Mouse (Mus musculus): ENCODE data around the gene Hic1. TPM values are rescaled to one million over a fixed set of nuclear protein-coding genes. Genes with fewer than 3 reads are reported as not detected.

Hic1 gene
- polyA plus RNA-seq, 1 experiment from 2014 or later: 16.2 TPM

GRCm38 (mm10) chr11:75204472-75204871 lies 35.2 kb upstream of the Hic1 start:
- Histone ChIP-seq H3K4me1 (ENCODE audit: insufficient read depth, low read length) (peaks cover 18% of the 10 kb centered on the region), H3K4me3 (ENCODE audit: low read length) (no peak overlapping the region), H3K4me2 (replicated peaks; ENCODE audit: low read depth, low read length) (no peak overlapping the region), H3K27ac (ENCODE audit: low read length) (no peak overlapping the region), H3K9ac (replicated peaks; ENCODE audit: low read length) (0 out of 2 replicates have a peak overlapping the region, but pooled peaks have one; percentile 31), H3K9me3 (ENCODE audit: low read length) (no peaks in the 10 kb centered on the region), H3K36me3 (ENCODE audit: insufficient read depth, low read length) (no peaks in the 10 kb centered on the region), H3K27me3 (ENCODE audit: insufficient read depth, low read length) (0 out of 2 replicates have a peak, but pooled peaks cover 3% of the 10 kb centered on the region)
- no peak for ATAC-seq (ENCODE audit: low FRiP score, low TSS enrichment)
- 44% methylated on average over 9 of the region's 9 CpGs for WGBS

GRCm38 (mm10) chr11:75203926-75204325 lies 34.6 kb upstream of the Hic1 start:
- peaks cover 18% of the 10 kb centered on the region for H3K4me1 ChIP-seq (ENCODE audit: insufficient read depth, low read length)
- no peaks in the 10 kb centered on the region for H3K36me3 ChIP-seq (ENCODE audit: insufficient read depth, low read length)
- no peak overlapping the region for H3K9ac ChIP-seq (replicated peaks; ENCODE audit: low read length)
- no peak overlapping the region for H3K4me3 ChIP-seq (ENCODE audit: low read length)
- H3K27me3 ChIP-seq (ENCODE audit: insufficient read depth, low read length): 0 out of 2 replicates have a peak, but pooled peaks cover 3% of the 10 kb centered on the region
- no peak for ATAC-seq (ENCODE audit: low FRiP score, low TSS enrichment)
- no peaks in the 10 kb centered on the region for H3K9me3 ChIP-seq (ENCODE audit: low read length)
- no peak overlapping the region for H3K27ac ChIP-seq (ENCODE audit: low read length)
- H3K4me2 ChIP-seq (replicated peaks; ENCODE audit: low read depth, low read length): no peak overlapping the region
- WGBS: 79% methylated on average over 4 of the region's 4 CpGs

GRCm38 (mm10) chr11:75201721-75202120 lies 32.4 kb upstream of the Hic1 start:
- Histone ChIP-seq H3K4me3 (ENCODE audit: low read length) (no peak overlapping the region), H3K4me2 (replicated peaks; ENCODE audit: low read depth, low read length) (no peak overlapping the region), H3K27ac (ENCODE audit: low read length) (no peak overlapping the region), H3K9ac (replicated peaks; ENCODE audit: low read length) (no peak overlapping the region), H3K9me3 (ENCODE audit: low read length) (no peaks in the 10 kb centered on the region), H3K4me1 (ENCODE audit: insufficient read depth, low read length) (peaks cover 18% of the 10 kb centered on the region), H3K36me3 (ENCODE audit: insufficient read depth, low read length) (no peaks in the 10 kb centered on the region), H3K27me3 (ENCODE audit: insufficient read depth, low read length) (peaks cover 17% of the 10 kb centered on the region; the same call in 1 of the 2 replicates)
- no peak for ATAC-seq (ENCODE audit: low FRiP score, low TSS enrichment)
- WGBS: 42% methylated on average over 8 of the region's 8 CpGs

- 86% methylated on average over 12 of the region's 12 CpGs for WGBS
- ATAC-seq (ENCODE audit: low FRiP score, low TSS enrichment): no peak
- H3K4me1 ChIP-seq (ENCODE audit: insufficient read depth, low read length): peaks cover 18% of the 10 kb centered on the region
These were observed 31.6 kb upstream of the Hic1 start for GRCm38 (mm10) chr11:75200935-75201334.

GRCm38 (mm10) chr11:75199951-75200350 lies 30.6 kb upstream of the Hic1 start:
- Histone ChIP-seq H3K4me2 (replicated peaks; ENCODE audit: low read depth, low read length) (no peak overlapping the region), H3K4me3 (ENCODE audit: low read length) (no peak overlapping the region), H3K27me3 (ENCODE audit: insufficient read depth, low read length) (peaks cover 35% of the 10 kb centered on the region), H3K36me3 (ENCODE audit: insufficient read depth, low read length) (no peaks in the 10 kb centered on the region), H3K9me3 (ENCODE audit: low read length) (no peaks in the 10 kb centered on the region), H3K4me1 (ENCODE audit: insufficient read depth, low read length) (peaks cover 23% of the 10 kb centered on the region), H3K27ac (ENCODE audit: low read length) (no peak overlapping the region), H3K9ac (replicated peaks; ENCODE audit: low read length) (no peak overlapping the region)
- no peak for ATAC-seq (ENCODE audit: low FRiP score, low TSS enrichment)
- 75% methylated on average over 5 of the region's 5 CpGs for WGBS

More at GRCm38 (mm10) chr11:75200935-75201334, 31.6 kb upstream of the Hic1 start:
- Histone ChIP-seq H3K9ac (replicated peaks; ENCODE audit: low read length) (no peak overlapping the region), H3K27ac (ENCODE audit: low read length) (no peak overlapping the region), H3K9me3 (ENCODE audit: low read length) (no peaks in the 10 kb centered on the region), H3K4me3 (ENCODE audit: low read length) (no peak overlapping the region), H3K4me2 (replicated peaks; ENCODE audit: low read depth, low read length) (no peak overlapping the region), H3K27me3 (ENCODE audit: insufficient read depth, low read length) (peaks cover 25% of the 10 kb centered on the region), H3K36me3 (ENCODE audit: insufficient read depth, low read length) (no peaks in the 10 kb centered on the region)

GRCm38 (mm10) chr11:75198792-75199191 lies 29.5 kb upstream of the Hic1 start:
- Histone ChIP-seq H3K27me3 (ENCODE audit: insufficient read depth, low read length) (peaks cover 46% of the 10 kb centered on the region), H3K4me2 (replicated peaks; ENCODE audit: low read depth, low read length) (no peak overlapping the region), H3K9me3 (ENCODE audit: low read length) (no peaks in the 10 kb centered on the region), H3K4me1 (ENCODE audit: insufficient read depth, low read length) (peaks cover 30% of the 10 kb centered on the region), H3K36me3 (ENCODE audit: insufficient read depth, low read length) (no peaks in the 10 kb centered on the region), H3K4me3 (ENCODE audit: low read length) (no peak overlapping the region), H3K27ac (ENCODE audit: low read length) (no peak overlapping the region), H3K9ac (replicated peaks; ENCODE audit: low read length) (no peak overlapping the region)
- WGBS: 64% methylated on average over 4 of the region's 4 CpGs
- no peak for ATAC-seq (ENCODE audit: low FRiP score, low TSS enrichment)

- H3K27ac ChIP-seq (ENCODE audit: low read length): no peak overlapping the region
- H3K9me3 ChIP-seq (ENCODE audit: low read length): no peaks in the 10 kb centered on the region
- peaks cover 55% of the 10 kb centered on the region for H3K27me3 ChIP-seq (ENCODE audit: insufficient read depth, low read length)
- no peak overlapping the region for H3K4me3 ChIP-seq (ENCODE audit: low read length)
- H3K4me1 ChIP-seq (ENCODE audit: insufficient read depth, low read length): peaks cover 38% of the 10 kb centered on the region
- WGBS: 44% methylated on average over 7 of the region's 7 CpGs
- no peak overlapping the region for H3K9ac ChIP-seq (replicated peaks; ENCODE audit: low read length)
- no peak for ATAC-seq (ENCODE audit: low FRiP score, low TSS enrichment)
- H3K4me2 ChIP-seq (replicated peaks; ENCODE audit: low read depth, low read length): no peak overlapping the region
- H3K36me3 ChIP-seq (ENCODE audit: insufficient read depth, low read length): no peaks in the 10 kb centered on the region
These were observed 28.6 kb upstream of the Hic1 start for GRCm38 (mm10) chr11:75197956-75198355.

GRCm38 (mm10) chr11:75196131-75196530 lies 26.8 kb upstream of the Hic1 start:
- no peak for ATAC-seq (ENCODE audit: low FRiP score, low TSS enrichment)
- Histone ChIP-seq H3K9ac (replicated peaks; ENCODE audit: low read length) (no peak overlapping the region), H3K4me2 (replicated peaks; ENCODE audit: low read depth, low read length) (no peak overlapping the region), H3K4me3 (ENCODE audit: low read length) (no peak overlapping the region), H3K4me1 (ENCODE audit: insufficient read depth, low read length) (peaks cover 30% of the 10 kb centered on the region), H3K36me3 (ENCODE audit: insufficient read depth, low read length) (no peaks in the 10 kb centered on the region), H3K27me3 (ENCODE audit: insufficient read depth, low read length) (peaks cover 62% of the 10 kb centered on the region), H3K9me3 (ENCODE audit: low read length) (no peaks in the 10 kb centered on the region), H3K27ac (ENCODE audit: low read length) (no peak overlapping the region)
- 53% methylated on average over 6 of the region's 6 CpGs for WGBS

GRCm38 (mm10) chr11:75194850-75195461 lies 25.6 kb upstream of the Hic1 start:
- no peak overlapping the region for H3K27ac ChIP-seq (ENCODE audit: low read length)
- peak overlapping the region; percentile 28 for H3K9ac ChIP-seq (replicated peaks; ENCODE audit: low read length)
- peaks cover 31% of the 10 kb centered on the region for H3K4me1 ChIP-seq (ENCODE audit: insufficient read depth, low read length)
- WGBS: under 1% methylated on average over 39 of the region's 39 CpGs
- no peak; the same call in 1 of the 2 replicates for ATAC-seq (ENCODE audit: low FRiP score, low TSS enrichment)
- H3K4me2 ChIP-seq (replicated peaks; ENCODE audit: low read depth, low read length): peak overlapping the region; percentile 87
- peaks cover 59% of the 10 kb centered on the region for H3K27me3 ChIP-seq (ENCODE audit: insufficient read depth, low read length)
- no peaks in the 10 kb centered on the region for H3K36me3 ChIP-seq (ENCODE audit: insufficient read depth, low read length)
- H3K9me3 ChIP-seq (ENCODE audit: low read length): no peaks in the 10 kb centered on the region
- peak overlapping the region; percentile 60 for H3K4me3 ChIP-seq (ENCODE audit: low read length)

GRCm38 (mm10) chr11:75194121-75194849 lies 25.0 kb upstream of the Hic1 start:
- peak overlapping the region; percentile 65 for H3K9ac ChIP-seq (replicated peaks; ENCODE audit: low read length)

More at GRCm38 (mm10) chr11:75194121-75194849, 25.0 kb upstream of the Hic1 start:
- peak overlapping the region; percentile 87 for H3K4me2 ChIP-seq (replicated peaks; ENCODE audit: low read depth, low read length)
- peak overlapping the region; percentile 60 for H3K4me3 ChIP-seq (ENCODE audit: low read length)
- peaks cover 59% of the 10 kb centered on the region for H3K27me3 ChIP-seq (ENCODE audit: insufficient read depth, low read length)
- WGBS: under 1% methylated on average over 52 of the region's 52 CpGs
- H3K4me1 ChIP-seq (ENCODE audit: insufficient read depth, low read length): peaks cover 36% of the 10 kb centered on the region
- no peaks in the 10 kb centered on the region for H3K36me3 ChIP-seq (ENCODE audit: insufficient read depth, low read length)
- H3K9me3 ChIP-seq (ENCODE audit: low read length): no peaks in the 10 kb centered on the region
- no peak for ATAC-seq (ENCODE audit: low FRiP score, low TSS enrichment)
- no peak overlapping the region for H3K27ac ChIP-seq (ENCODE audit: low read length)

All from kidney, embryonic 16.5 days (tissue).